Mouse (Mus musculus): ENCODE measurements around the gene Trp53rkb.

- TF ChIP-seq MAFK (IDR thresholded peaks at IDR 0.05; ENCODE audit: insufficient read depth, low read depth, low read length), result no peak
- no peak for TF ChIP-seq CHD2 (IDR thresholded peaks at IDR 0.05; ENCODE audit: low read depth, low read length)
- TF ChIP-seq ZC3H11A (IDR thresholded peaks at IDR 0.05; ENCODE audit: borderline replicate concordance, low read depth, low read length), result no peak
Measured at GRCm38 (mm10) chr2:166841813-166842212, 49.5 kb downstream of the Trp53rkb start.

All from ES-E14 (cell line).